ENCODE assay signal across 24 mouse cellular contexts in the genomic region with DNA sequence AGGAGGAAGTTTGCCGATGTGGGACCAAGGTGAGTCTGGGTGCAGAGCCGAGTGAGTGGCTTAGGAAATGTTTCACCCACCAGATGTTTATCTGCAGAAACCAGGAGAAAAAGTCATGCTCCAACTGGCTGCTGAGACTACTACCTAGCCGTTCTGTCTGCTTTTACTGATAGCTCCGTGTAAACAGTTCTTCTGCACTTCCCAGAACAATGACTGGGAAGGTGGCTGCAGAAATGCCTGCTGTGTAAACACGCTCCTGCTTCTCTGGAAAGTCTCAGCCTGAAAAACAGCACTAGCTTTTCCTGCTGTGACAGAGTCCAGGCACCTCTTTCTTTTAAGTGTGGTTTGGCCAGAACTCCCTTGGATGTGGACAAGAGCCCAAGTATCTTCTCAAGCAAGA. TPM values are rescaled to one million over a fixed set of nuclear protein-coding genes. Genes with fewer than 3 reads are reported as not detected.
DNase-seq lines count a peak whose midpoint lies in the region; ATAC-seq and TF ChIP-seq lines count a peak whose summit lies in the region.
"Had no signal": no experiment of that assay in that cellular context is flagged by ENCODE, and none has a peak within 500 bp of the region (broad histone marks: within the 10 kb centered on the region; RNA-seq: fewer than 3 reads in every experiment).

No protein-coding gene starts in this region.

- intact Hi-C loops in heart, postnatal 10 days (cut with DNase I): no loop called here

- no peaks in the 10 kb centered on the region for H3K9me3 ChIP-seq in heart, embryonic 14.5 days (ENCODE audit: control insufficient read depth, low read length)
- no peaks in the 10 kb centered on the region for H3K9me3 ChIP-seq in G1E (replicated peaks)
- no peaks in the 10 kb centered on the region for H3K9me3 ChIP-seq in intestine, embryonic 14.5 days (ENCODE audit: control insufficient read depth, low read length)
- H3K9me3 ChIP-seq in stomach, embryonic 15.5 days: no peaks in the 10 kb centered on the region
- H3K9me3 ChIP-seq: embryonic facial prominence, embryonic 12.5 days; forebrain, embryonic 15.5 days; limb, embryonic 13.5 days; liver, embryonic 13.5 days; neural tube, embryonic 12.5 days had no signal

- H3K4me1 ChIP-seq in heart, embryonic 14.5 days (ENCODE audit: control insufficient read depth in 2 of 2, insufficient read depth in 2 of 2, low read length in 2 of 2): peaks cover 11 to 18% of the 10 kb centered on the region in 2 experiments
- H3K4me1 ChIP-seq in G1E (ENCODE audit: insufficient read depth, low read depth, low read length): peaks cover 28% of the 10 kb centered on the region
- peaks cover 9% of the 10 kb centered on the region; the same call in 1 of the 2 replicates for H3K4me1 ChIP-seq in intestine, embryonic 14.5 days (replicated peaks; ENCODE audit: control insufficient read depth, insufficient read depth, low read length)
- H3K4me1 ChIP-seq in stomach, embryonic 15.5 days: no peaks in the 10 kb centered on the region
- H3K4me1 ChIP-seq: embryonic facial prominence, embryonic 12.5 days; forebrain, embryonic 15.5 days; limb, embryonic 13.5 days; liver, embryonic 13.5 days; neural tube, embryonic 12.5 days had no signal

- whole genome bisulfite sequencing in heart, embryonic 14.5 days: 27% methylated on average over 5 of the region's 5 CpGs
- 15% methylated on average over 5 of the region's 5 CpGs for WGBS in intestine, embryonic 14.5 days
- 11% methylated on average over 5 of the region's 5 CpGs for WGBS in stomach, embryonic 15.5 days

- no peak overlapping the region for H3K4me3 ChIP-seq in heart, embryonic 14.5 days (ENCODE audit: control insufficient read depth in 1 of 2, insufficient read depth in 1 of 2, low read depth in 1 of 2, low read length in 2 of 2)
- H3K4me3 ChIP-seq in G1E (ENCODE audit: low read depth, low read length): no peak overlapping the region; the same call in 1 of the 2 replicates
- no peak overlapping the region for H3K4me3 ChIP-seq in intestine, embryonic 14.5 days (ENCODE audit: low read depth, low read length)
- H3K4me3 ChIP-seq in stomach, embryonic 15.5 days (replicated peaks): no peak overlapping the region
- H3K4me3 ChIP-seq: embryonic facial prominence, embryonic 12.5 days; forebrain, embryonic 15.5 days; limb, embryonic 13.5 days; liver, embryonic 13.5 days; neural tube, embryonic 12.5 days had no signal

- 0 out of 2 replicates have a peak, but pooled peaks cover 4% of the 10 kb centered on the region for H3K36me3 ChIP-seq in heart, embryonic 14.5 days (ENCODE audit: control insufficient read depth, insufficient read depth, low read length)
- no peaks in the 10 kb centered on the region for H3K36me3 ChIP-seq in G1E (replicated peaks)
- no peaks in the 10 kb centered on the region for H3K36me3 ChIP-seq in intestine, embryonic 14.5 days (ENCODE audit: control insufficient read depth, insufficient read depth, low read length)
- H3K36me3 ChIP-seq in stomach, embryonic 15.5 days: no peaks in the 10 kb centered on the region
- H3K36me3 ChIP-seq: embryonic facial prominence, embryonic 12.5 days; forebrain, embryonic 15.5 days; limb, embryonic 13.5 days; liver, embryonic 13.5 days; neural tube, embryonic 12.5 days had no signal

- TF ChIP-seq CTCF in G1E (IDR thresholded peaks at IDR 0.05; ENCODE audit: low read depth, low read length): no peak

- peak; percentile 59 for ATAC-seq in heart, embryonic 14.5 days (ENCODE audit: insufficient number of reproducible peaks, insufficient read depth, low FRiP score, low read depth)
- ATAC-seq in G1E (ENCODE audit: extremely low read depth, insufficient number of reproducible peaks, low FRiP score, poor library complexity, severe bottlenecking): peak; percentile 88
- ATAC-seq in intestine, embryonic 14.5 days (replicated peaks; ENCODE audit: low FRiP score, low TSS enrichment, low read depth): peak; percentile 75
- peak; percentile 68; the same call in 1 of the 2 replicates for ATAC-seq in stomach, embryonic 15.5 days (ENCODE audit: insufficient read depth, low FRiP score, low read depth)
- no peak for ATAC-seq in erythroblast, adult 5-6 weeks (replicated peaks; ENCODE audit: low FRiP score, poor library complexity, severe bottlenecking)
- ATAC-seq: forebrain, embryonic 15.5 days; hindbrain, embryonic 16.5 days had no signal

- H3K9ac ChIP-seq in heart, embryonic 14.5 days (ENCODE audit: low read length): no peak overlapping the region
- H3K9ac ChIP-seq in intestine, embryonic 14.5 days (ENCODE audit: low read length): no peak overlapping the region
- H3K9ac ChIP-seq in stomach, embryonic 15.5 days: no peak overlapping the region
- H3K9ac ChIP-seq: embryonic facial prominence, embryonic 12.5 days; forebrain, embryonic 15.5 days; limb, embryonic 13.5 days; liver, embryonic 13.5 days; lung, embryonic 14.5 days; neural tube, embryonic 12.5 days had no signal

- no peak for DNase-seq in heart, postnatal 10 days
- no peak for DNase-seq in G1E (ENCODE audit: low spot score)
- DNase-seq in intestine, embryonic 14.5 days (ENCODE audit: low spot score): peak; percentile 59
- DNase-seq in embryo, embryonic 10 days (ENCODE audit: low spot score): no peak
- DNase-seq: adrenal gland, adult 8-10 months; cerebellum, adult 9-11 months; gastrocnemius, postnatal 14 days; kidney, adult 8-10 months; layer of hippocampus, postnatal 36 days; liver, embryonic 13.5 days; lung, embryonic 14.5 days; right cerebral cortex, adult 18-20 months; spleen, adult 18-20 months had no signal

- no peaks in the 10 kb centered on the region for H3K27me3 ChIP-seq in heart, embryonic 14.5 days (ENCODE audit: control insufficient read depth, insufficient read depth, low read length)
- no peaks in the 10 kb centered on the region; the same call in 1 of the 2 replicates for H3K27me3 ChIP-seq in G1E (ENCODE audit: insufficient read depth, low read length)
- no peaks in the 10 kb centered on the region for H3K27me3 ChIP-seq in intestine, embryonic 14.5 days (replicated peaks; ENCODE audit: control insufficient read depth, insufficient read depth, low read length)
- H3K27me3 ChIP-seq in stomach, embryonic 15.5 days (replicated peaks): no peaks in the 10 kb centered on the region
- H3K27me3 ChIP-seq: embryonic facial prominence, embryonic 12.5 days; forebrain, embryonic 15.5 days; limb, embryonic 13.5 days; liver, embryonic 13.5 days; neural tube, embryonic 12.5 days had no signal

- H3K4me2 ChIP-seq in heart, embryonic 14.5 days (ENCODE audit: low read length): no peak overlapping the region
- H3K4me2 ChIP-seq in intestine, embryonic 14.5 days (ENCODE audit: low read length): no peak overlapping the region
- H3K4me2 ChIP-seq in stomach, embryonic 15.5 days: no peak overlapping the region
- H3K4me2 ChIP-seq: embryonic facial prominence, embryonic 12.5 days; forebrain, embryonic 15.5 days; limb, embryonic 13.5 days; liver, embryonic 13.5 days; lung, embryonic 14.5 days; midbrain, embryonic 11.5 days; neural tube, embryonic 12.5 days had no signal

- peak overlapping the region; percentile 42 to 55 for H3K27ac ChIP-seq in heart, embryonic 14.5 days (replicated peaks in 1 of 2; ENCODE audit: control insufficient read depth in 1 of 2, insufficient read depth in 1 of 2, low read depth in 2 of 2, low read length in 2 of 2)
- H3K27ac ChIP-seq in intestine, embryonic 14.5 days (ENCODE audit: low read depth): peak overlapping the region; percentile 60
- 0 out of 2 replicates have a peak overlapping the region, but pooled peaks have one; percentile 26 for H3K27ac ChIP-seq in stomach, embryonic 15.5 days
- H3K27ac ChIP-seq: embryonic facial prominence, embryonic 12.5 days; forebrain, embryonic 15.5 days; limb, embryonic 13.5 days; liver, embryonic 13.5 days; macrophage; neural tube, embryonic 12.5 days had no signal

RNA-seq across cellular contexts. Expression of gene Fhl2, which starts 6.5 kb away (rescaled TPM):
- polyA plus RNA-seq in heart, embryonic 14.5 days (2014; fragmentation: Nextera tagmentation; extraction: Ambion mirVana): 358 and 365 TPM in 2 replicates
- total RNA-seq in heart, postnatal 10 days (2021): 1,000 to 10,000 TPM; 1,415 to 1,605 TPM
- total RNA-seq in G1E (2014; fragmentation: Nextera tagmentation) (not detected in 2 replicates), G1E (2017) (0.22 and 0.23 TPM in 2 replicates)
- polyA plus RNA-seq in G1E (2012): not detected in 2 replicates
- polyA plus RNA-seq in intestine, embryonic 14.5 days (2014; fragmentation: Nextera tagmentation; extraction: Ambion mirVana): 60.5 and 70.1 TPM in 2 replicates
- 72.1 and 74.4 TPM in 2 replicates for polyA plus RNA-seq in stomach, embryonic 15.5 days (2015; fragmentation: Nextera tagmentation; extraction: Ambion mirVana)
- total RNA-seq in erythroblast, adult 5-6 weeks (2015; ENCODE audit: low replicate concordance): not detected in 2 replicates
- 1.0 TPM in 1 of 2 replicates, not detected in the other for total RNA-seq in erythroblast, adult 5-6 weeks (2017; ENCODE audit: low replicate concordance)
- total RNA-seq: hematopoietic stem cell, adult 5-6 weeks had no signal
- polyA plus RNA-seq: macrophage had no signal

Comparison
In these comparisons a context has a peak if more than half of its experiments do, and no peak if none do; other contexts are left out.
1. RNA of gene Fhl2, which starts 6.5 kb away (polyA plus RNA-seq): 358 to 365 TPM in heart, embryonic 14.5 days, 72.1 to 74.4 TPM in stomach, embryonic 15.5 days and 60.5 to 70.1 TPM in intestine, embryonic 14.5 days; not detected in G1E; every median in the first group is over 10 times any median in the second.
2. Peak in every context shown above with its lines, with median percentiles within 50 percentile points of each other: H3K27ac ChIP-seq.